ENCODE assay signal across 20 mouse cellular contexts in the genomic region with DNA sequence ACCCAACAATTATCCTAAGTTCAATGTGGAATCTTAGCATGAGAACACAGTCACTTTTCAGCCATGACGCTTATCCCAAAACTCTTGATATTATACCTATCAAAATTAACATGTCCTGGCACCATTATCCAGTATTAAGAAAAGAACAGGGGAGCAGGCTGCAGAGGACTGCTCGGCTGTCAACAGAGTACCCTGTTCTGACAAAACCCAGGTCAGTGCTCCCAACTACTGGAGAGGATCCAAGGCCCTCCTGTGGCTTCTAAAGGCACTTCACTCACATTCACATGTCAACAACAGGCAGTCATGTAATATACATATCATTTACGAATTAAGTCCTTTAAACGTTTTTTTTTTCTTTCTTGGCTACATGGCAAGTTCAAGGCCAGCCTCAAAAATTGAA.
DNase-seq lines count a peak whose midpoint lies in the region; ATAC-seq and TF ChIP-seq lines count a peak whose summit lies in the region.
"Had no signal": no experiment of that assay in that cellular context is flagged by ENCODE, and none has a peak within 500 bp of the region (broad histone marks: within the 10 kb centered on the region; RNA-seq: fewer than 3 reads in every experiment).

No protein-coding gene starts in this region.

- no peak overlapping the region for H3K9ac ChIP-seq in heart, embryonic 15.5 days
- H3K9ac ChIP-seq: embryonic facial prominence, embryonic 12.5 days; forebrain, embryonic 15.5 days; heart, embryonic 13.5 days; hindbrain, embryonic 15.5 days had no signal

- H3K36me3 ChIP-seq in heart, embryonic 15.5 days: no peaks in the 10 kb centered on the region
- no peaks in the 10 kb centered on the region for H3K36me3 ChIP-seq in thymus, adult 2 months (ENCODE audit: control insufficient read depth, insufficient read depth, low read length)
- H3K36me3 ChIP-seq: embryonic facial prominence, embryonic 12.5 days; forebrain, embryonic 15.5 days; heart, embryonic 13.5 days had no signal

- no peaks in the 10 kb centered on the region for H3K27me3 ChIP-seq in heart, embryonic 15.5 days
- no peaks in the 10 kb centered on the region for H3K27me3 ChIP-seq in thymus, adult 2 months (ENCODE audit: control insufficient read depth, insufficient read depth, low read length)
- H3K27me3 ChIP-seq: embryonic facial prominence, embryonic 12.5 days; forebrain, embryonic 15.5 days; heart, embryonic 13.5 days; hindbrain, embryonic 15.5 days; Patski had no signal

- H3K9me3 ChIP-seq in heart, embryonic 15.5 days (replicated peaks): no peaks in the 10 kb centered on the region
- H3K9me3 ChIP-seq: embryonic facial prominence, embryonic 12.5 days; forebrain, embryonic 15.5 days; heart, embryonic 13.5 days; hindbrain, embryonic 15.5 days had no signal

- H3K4me1 ChIP-seq in heart, embryonic 15.5 days (replicated peaks): peaks cover 7% of the 10 kb centered on the region
- H3K4me1 ChIP-seq in thymus, adult 2 months (replicated peaks; ENCODE audit: control insufficient read depth, insufficient read depth, low read length): no peaks in the 10 kb centered on the region
- H3K4me1 ChIP-seq: embryonic facial prominence, embryonic 12.5 days had no signal

- TF ChIP-seq CTCF in thymus, adult 2 months (IDR thresholded peaks at IDR 0.05; ENCODE audit: borderline replicate concordance, control insufficient read depth, extremely low read depth, insufficient read depth, low read length, poor library complexity): no peak

- 29% methylated on average over 4 of the region's 4 CpGs for WGBS in heart, embryonic 15.5 days
- whole genome bisulfite sequencing in thymus, adult 2 months: 81% methylated on average over 4 of the region's 4 CpGs

- DNase-seq in cerebellum, postnatal 10 days: peak; percentile 38 to 42
- no peak for DNase-seq in cerebellum, postnatal 36 days
- DNase-seq in heart, adult 8-10 months (ENCODE audit: low spot score): no peak
- DNase-seq in heart, postnatal 4 days: peak; percentile 26
- DNase-seq in heart, adult 9 months (ENCODE audit: low spot score in 2 of 2): no peak
- no peak for DNase-seq in thymus, adult 2 months
- DNase-seq: adrenal gland, adult 2 months; adrenal gland, postnatal 36 days; cerebellum, adult 2 months; cerebellum, postnatal 14 days; gastrocnemius, postnatal 36 days; kidney, adult 2 months had no signal

- H3K4me2 ChIP-seq in heart, embryonic 15.5 days: no peak overlapping the region
- H3K4me2 ChIP-seq: embryonic facial prominence, embryonic 12.5 days; forebrain, embryonic 15.5 days; heart, embryonic 13.5 days; hindbrain, embryonic 15.5 days had no signal

- no peak for TF ChIP-seq POLR2A in thymus, adult 2 months (IDR thresholded peaks at IDR 0.05; ENCODE audit: control insufficient read depth, extremely low read depth, insufficient read depth, low read length, poor library complexity)

- 0 out of 2 replicates have a peak, but pooled peaks have one; percentile 35 for ATAC-seq in heart, embryonic 15.5 days (replicated peaks; ENCODE audit: insufficient number of reproducible peaks, insufficient read depth, low FRiP score, low read depth)
- ATAC-seq: activated CD4-positive, CD25-positive, alpha-beta regulatory T cell, adult 4 months; forebrain, embryonic 15.5 days; intestine, embryonic 16.5 days; Patski had no signal

- no peak overlapping the region for H3K4me3 ChIP-seq in heart, embryonic 15.5 days
- H3K4me3 ChIP-seq in thymus, adult 2 months (ENCODE audit: control insufficient read depth, insufficient read depth, low read length): no peak overlapping the region
- H3K4me3 ChIP-seq: embryonic facial prominence, embryonic 12.5 days; forebrain, embryonic 15.5 days; heart, embryonic 13.5 days; hindbrain, embryonic 15.5 days had no signal

- no peak overlapping the region for H3K27ac ChIP-seq in heart, embryonic 15.5 days
- no peak overlapping the region for H3K27ac ChIP-seq in thymus, adult 2 months (ENCODE audit: control insufficient read depth, insufficient read depth, low read length)
- H3K27ac ChIP-seq: embryonic facial prominence, embryonic 12.5 days; forebrain, embryonic 15.5 days; heart, embryonic 13.5 days; hindbrain, embryonic 15.5 days had no signal

Comparison
In these comparisons a context has a peak if more than half of its experiments do, and no peak if none do; other contexts are left out.
1. DNase-seq: peak in cerebellum, postnatal 10 days (2 of 2) and heart, postnatal 4 days (single experiment); none in cerebellum, postnatal 36 days (0 of 2), heart, adult 8-10 months (single experiment), heart, adult 9 months (0 of 2) and thymus, adult 2 months (single experiment).